Mouse (Mus musculus): ENCODE data around the gene Arl11.

Gene Arl11

GRCm38 (mm10) chr14:61327618-61328450 is 18.3 kb downstream of the Arl11 start:
- DNase-seq (ENCODE audit: low spot score): peak; percentile 61

DNA sequence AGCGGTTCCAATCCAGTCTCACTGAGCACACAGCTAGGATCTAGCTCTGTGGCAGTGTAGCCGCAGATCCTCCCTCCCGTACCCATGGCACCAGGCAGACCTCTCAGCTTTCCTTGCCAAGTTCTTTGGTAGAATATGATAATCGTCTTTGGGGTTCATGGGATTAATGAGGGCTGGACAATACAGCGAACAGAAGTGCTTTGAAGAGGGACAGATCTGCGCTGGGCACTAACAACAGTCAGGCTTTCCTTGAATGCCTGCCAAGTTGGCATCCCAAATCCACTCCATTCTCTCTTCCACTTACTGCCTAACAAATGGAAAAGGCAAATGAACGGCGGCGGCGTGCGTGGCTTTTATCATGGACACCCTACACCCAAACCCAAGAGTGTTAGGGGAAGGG is 21.0 kb downstream of the Arl11 start:
- no peak for DNase-seq (ENCODE audit: low spot score)

DNA sequence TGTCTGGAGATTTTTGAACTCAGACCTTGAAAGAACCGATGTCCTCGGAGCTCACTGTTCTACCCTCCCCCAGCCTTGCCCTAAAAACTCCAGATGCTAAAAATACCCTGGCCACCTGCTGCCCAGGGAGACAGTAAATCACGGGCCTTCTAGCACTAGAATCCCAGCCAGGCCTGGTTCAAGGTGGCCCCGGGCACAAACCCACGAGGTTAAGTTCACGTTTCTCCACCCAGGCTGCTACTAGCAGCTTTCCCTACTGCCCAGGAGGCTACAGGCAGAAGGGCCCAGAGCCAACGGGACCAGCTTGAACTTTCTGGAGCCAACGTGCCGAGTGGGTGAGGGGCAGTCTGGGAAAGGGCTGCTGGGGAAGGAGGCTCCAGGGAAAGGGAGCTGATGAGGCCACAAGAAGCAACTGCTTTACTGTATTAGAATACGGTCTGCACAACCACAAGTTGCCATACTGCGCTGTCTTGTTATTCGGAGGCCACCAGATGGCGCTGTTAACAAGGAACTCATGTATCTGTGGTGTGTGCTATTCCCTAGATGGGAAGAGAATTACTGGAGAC is 21.5 kb downstream of the Arl11 start:
- DNase-seq (ENCODE audit: low spot score): peak; percentile 93

DNA sequence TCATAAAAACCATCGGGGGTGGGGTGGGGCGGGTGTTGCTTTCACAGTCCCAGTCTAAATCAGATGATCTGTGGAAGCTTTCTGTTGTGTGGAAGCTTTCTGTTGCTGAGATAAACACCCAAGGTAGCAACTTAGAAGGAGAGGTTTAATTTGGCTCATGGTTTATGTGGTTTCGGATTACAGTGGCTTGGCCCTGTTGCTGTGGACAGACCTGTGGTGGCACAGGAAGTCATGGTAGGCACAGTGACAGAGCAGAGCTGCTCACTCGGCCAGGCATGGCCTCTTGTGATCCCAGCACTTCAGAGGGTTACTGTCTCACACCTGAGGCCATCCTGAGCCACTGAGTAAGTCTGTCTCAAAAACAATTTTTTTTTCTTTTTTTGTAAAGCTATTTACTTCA is 29.8 kb downstream of the Arl11 start:
- DNase-seq (ENCODE audit: low spot score): no peak

GRCm38 (mm10) chr14:61344590-61344989 is 35.0 kb downstream of the Arl11 start:
- DNase-seq (ENCODE audit: low spot score): no peak

GRCm38 (mm10) chr14:61346827-61347698 is 37.5 kb downstream of the Arl11 start:
- DNase-seq (ENCODE audit: low spot score): no peak

DNA sequence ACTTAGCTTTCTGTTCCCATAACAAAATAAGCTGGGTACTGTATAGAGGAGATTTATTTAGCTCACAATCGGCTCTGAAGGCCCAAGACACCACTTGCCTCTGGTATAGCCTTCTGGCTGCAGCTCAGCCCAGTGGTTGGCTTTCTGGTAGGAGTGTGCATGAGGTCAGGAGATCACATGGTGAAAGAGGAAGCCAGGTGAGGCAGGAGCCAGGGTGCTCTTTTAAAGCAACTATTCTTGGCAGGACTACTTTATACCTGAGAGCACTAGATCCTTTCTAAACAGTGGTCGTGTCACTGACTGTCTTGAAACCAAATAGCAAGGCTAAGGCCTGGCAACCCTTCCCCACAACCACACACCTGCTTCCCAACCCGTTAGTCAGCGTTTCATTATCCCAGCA is 40.3 kb downstream of the Arl11 start:
- no peak for DNase-seq (ENCODE audit: low spot score)

GRCm38 (mm10) chr14:61350808-61351207 is 41.3 kb downstream of the Arl11 start:
- peak; percentile 38 for DNase-seq (ENCODE audit: low spot score)

- no peak for DNase-seq (ENCODE audit: low spot score)
Measured at GRCm38 (mm10) chr14:61354251-61355235, 45.0 kb downstream of the Arl11 start.

GRCm38 (mm10) chr14:61360131-61360980 is 50.8 kb downstream of the Arl11 start, which contains the start of gene Ebpl:
Gene Ebpl (minus strand): TSS chr14:61360439.
- DNase-seq (ENCODE audit: low spot score): peak; percentile 96

DNA sequence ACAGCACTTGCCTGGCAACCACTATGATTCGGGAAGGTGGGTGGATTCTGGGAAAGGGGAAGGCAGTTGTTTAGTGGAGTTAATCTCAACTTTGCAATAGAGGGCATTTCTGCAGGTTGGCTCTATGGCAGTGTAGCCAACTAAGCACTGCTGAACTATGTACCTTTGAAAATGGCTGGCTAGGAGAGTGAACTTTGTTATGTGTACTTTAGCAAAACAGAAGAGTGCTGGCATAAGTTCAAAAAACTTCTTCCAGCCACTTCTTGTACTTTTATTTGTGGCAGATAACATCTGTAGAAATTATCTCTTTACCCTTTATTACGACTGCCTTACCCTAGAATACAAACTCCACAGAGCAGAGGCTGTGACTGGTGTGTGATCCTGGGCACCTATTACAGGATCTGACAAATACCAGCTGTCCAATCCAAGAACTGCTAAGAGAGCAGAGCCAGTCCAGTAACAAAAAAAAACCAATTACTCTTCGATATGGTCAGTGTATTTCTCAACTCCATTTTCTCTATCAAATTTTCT is 51.5 kb downstream of the Arl11 start:
- DNase-seq (ENCODE audit: low spot score): no peak

Data from testis, postnatal 10 days (tissue).